Mouse (Mus musculus): ENCODE results near the gene Sipa1l3.

Gene Sipa1l3

DNA sequence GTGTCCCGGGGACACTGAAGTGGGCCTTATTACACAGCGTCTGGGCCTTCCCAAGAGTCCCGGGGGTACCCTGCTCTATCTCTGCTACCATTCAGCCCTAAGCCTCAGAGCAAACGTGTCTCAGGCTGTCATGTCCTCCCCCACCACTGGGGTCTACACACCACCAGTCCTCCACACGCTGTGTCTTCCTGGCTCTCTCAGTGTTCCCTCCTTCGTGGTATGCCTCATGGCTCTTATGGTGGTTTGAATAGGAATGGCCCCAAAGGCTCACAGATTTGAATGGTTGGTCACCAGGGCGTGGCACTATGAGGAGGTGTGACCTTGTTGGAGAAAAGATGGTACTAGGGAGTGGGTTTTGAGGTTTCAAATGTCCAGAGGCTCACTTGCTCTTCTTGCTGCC lies 43.4 kb downstream of the Sipa1l3 start:
- no peak for DNase-seq

DNA sequence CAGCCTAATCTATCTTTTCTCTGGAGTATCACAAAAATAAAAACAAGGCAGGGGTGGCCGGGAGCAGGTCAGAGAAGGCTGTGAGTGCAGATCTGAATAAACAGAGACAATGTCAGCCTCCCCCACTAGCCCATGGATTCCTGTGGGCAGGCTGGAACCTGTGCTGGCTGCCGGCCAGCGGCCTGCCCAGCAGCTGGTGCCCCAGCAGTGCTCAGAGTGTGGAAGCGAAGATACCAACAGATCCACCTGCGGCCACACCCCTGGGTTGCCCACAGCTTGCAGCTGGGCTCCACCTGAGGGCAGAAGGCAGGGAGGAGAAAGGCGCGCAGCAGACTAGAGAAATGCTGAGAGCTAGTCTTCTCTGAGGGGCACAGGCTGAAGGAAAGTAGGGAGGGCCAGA lies 47.1 kb downstream of the Sipa1l3 start:
- DNase-seq: peak; percentile 55

DNA sequence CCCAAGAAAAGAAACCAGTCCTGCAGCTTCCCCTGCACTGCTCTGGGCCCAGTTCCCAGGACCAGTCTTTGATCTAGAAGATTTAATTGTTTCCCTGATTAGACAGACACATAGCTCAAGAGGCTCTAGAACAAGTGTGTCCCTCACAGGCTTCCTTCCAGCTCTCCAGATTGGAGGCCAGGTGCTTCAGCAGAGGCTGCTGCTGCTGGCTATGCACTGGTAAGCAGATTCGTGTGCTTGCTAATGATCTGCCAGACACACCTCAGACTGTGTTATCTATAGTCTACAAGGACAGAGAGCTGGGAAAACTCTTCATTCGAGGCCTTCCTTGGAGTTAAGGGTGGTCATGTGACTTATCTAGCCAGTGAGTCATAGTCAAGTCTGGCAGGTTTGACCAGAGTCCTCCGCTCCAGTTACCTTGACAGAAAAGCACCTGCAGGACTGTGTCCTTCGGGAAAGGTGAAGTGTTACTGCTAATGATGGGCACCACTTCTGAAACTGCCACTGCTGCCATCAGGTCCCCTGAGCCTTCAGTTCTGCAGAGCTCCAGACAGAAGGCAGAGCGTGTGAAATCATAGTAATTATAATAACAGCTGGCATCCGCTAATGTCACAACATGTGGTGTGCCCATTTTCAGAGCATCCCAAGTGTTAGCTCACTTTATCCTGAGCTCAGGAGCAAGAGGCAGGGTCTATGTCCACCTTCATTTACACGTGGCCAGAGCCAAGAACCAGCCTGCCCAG lies 48.7 kb downstream of the Sipa1l3 start:
- no peak for DNase-seq

DNA sequence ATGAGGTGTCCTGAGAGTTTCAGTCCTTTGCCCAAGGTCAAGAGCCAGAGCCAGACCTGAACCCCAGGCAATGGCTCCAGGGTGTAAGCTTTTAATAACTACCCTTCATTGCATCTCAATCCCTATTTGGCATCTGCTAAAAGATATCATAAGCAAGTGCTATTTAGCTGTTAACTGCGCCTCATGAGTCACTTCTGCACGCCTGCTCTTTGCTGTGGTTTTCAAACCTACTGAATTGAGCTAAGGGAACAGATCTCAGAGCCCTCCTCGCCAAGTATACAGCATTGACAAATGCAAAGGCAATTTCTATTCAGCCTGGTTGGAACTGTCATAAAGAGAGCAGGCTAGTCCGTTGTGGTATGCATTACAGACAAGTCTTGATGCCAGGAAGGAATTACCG lies 49.8 kb downstream of the Sipa1l3 start:
- no peak for DNase-seq

DNA sequence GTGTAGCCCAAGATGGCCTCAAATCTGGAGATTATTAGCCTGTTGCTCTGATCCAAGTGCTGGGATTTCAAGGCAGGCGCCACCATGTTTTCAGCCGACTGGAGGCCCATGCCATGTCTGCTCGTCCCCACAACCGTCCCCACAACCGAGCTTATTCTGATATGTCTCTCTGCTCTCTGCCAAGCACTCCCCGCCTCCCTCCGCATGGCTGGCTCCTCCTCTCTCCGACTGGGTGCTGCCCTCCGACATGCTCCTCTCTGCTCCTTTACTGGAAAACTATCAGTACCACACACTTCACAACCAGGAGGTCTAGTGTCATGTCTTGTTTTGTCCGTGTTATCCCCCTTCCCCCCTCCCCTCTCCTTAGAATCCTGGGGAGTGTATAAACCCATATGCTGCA lies 51.9 kb downstream of the Sipa1l3 start:
- no peak for DNase-seq

DNA sequence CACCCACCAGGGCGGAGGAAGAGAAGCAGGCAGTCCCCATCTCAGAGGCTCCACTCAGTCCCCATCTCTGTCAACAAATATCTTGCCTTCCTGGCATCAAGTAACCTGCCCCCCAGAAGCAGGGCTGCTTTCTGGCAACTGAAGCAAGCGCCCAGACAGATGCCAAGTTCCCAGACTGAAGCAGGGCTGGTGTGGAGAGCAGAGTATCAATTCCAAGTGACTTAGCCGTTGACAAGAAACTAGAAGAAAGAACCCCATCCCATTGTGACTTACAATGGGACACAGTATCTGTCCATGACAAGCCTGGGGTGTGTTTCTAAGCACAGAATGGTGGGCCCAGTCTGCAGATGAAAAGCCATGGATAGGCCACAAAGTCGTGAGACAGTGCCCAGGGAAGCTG lies 52.7 kb downstream of the Sipa1l3 start:
- no peak for DNase-seq

DNA sequence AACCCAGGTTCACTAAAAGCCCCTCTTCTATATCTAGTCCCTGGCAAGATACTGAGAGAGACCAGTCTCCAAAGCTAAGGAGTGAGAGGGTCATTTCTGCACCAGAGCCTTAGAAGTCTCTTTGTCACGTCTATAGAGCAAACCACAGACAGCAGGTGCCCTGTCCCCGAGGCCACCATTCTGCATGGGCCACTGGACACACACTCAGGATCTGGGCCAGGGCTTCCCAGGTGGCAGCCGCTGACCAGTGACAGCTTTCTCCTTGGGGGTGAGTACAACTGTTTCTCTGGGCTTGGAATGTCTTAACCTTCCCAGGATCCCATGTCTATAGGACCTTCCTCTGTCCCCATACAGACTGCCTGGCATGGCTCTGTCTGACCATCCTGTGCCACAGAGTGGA lies 55.6 kb downstream of the Sipa1l3 start:
- DNase-seq: no peak

DNA sequence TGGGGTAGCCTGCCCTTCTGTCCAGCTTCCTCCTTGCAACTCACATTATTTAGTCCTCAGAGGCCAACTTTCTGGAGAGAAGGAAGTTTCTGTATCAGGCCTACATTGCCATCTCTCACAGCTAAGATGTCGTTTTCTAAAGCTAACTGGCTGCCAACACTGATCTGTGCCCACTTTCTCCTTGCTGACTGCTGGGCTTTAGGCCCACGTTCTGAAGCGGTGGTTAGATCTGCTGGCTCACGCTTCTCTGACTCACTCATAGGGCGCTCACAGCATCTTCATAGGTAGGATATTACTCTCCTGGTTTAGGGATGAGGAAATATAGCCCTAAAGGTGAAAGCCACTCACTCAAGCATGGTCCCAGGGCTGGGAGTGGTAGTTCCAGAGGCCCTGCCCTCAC lies 56.3 kb downstream of the Sipa1l3 start:
- DNase-seq: no peak

DNA sequence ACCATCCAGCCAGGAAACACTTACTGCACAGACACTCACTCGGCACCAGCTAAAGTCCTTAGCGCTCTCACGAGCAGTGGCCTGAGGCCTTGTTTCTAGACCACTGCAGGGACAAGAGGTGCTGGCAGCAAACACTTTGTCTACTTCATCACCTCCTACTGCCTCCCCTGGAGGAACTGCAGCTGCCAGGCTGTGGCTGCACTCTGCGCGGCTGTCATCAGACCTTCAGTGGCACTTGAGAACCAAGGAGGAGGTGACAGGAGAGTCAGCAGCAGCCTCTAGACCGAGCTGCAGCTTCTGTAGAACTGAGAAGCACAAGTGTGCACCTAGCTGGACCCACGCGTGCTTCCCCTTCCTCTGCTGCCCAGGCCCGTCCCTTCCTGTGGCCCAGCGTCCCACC lies 56.9 kb downstream of the Sipa1l3 start:
- peak; percentile 42 for DNase-seq

DNA sequence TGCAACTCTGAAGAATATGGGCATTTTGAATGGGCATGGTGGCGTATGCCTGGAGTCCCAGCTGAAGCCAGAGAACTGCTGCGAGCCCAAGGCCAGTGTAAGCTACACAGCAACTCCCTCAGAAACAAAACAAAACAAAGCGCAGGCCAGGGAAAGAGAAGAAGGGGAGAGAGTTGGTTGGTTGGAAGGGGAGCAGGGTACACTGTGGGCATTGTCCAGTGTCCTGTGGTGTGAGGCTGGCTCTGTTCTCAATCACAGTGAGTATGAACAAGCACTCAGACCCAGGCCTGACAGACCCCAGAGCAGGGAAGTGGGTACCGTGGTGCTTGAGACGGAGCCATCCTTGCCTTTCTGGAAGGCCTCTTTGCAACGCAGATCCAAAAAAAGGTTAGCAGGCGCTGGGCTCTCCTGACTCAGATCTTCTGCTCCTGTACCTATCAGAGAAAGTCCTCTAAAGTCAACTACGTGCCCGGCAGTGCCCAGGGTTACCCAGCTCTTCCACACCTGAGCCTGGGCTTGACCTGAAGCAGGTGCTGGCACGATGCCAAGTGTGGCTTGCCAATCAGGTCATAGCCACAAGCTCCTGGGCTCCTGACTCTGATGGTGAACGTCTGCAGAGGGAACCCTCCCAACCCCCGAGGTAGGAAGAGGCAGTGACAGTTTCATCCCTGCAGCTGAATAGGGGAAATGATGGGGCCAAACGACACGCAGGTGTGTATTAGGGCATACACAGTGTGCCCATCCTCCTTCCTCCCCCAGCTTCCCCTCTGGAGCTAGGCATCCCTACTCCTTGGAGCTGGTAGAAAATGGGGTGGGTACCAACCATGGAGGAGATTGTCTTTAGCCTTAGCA lies 59.3 kb downstream of the Sipa1l3 start:
- DNase-seq: peak; percentile 34

DNA sequence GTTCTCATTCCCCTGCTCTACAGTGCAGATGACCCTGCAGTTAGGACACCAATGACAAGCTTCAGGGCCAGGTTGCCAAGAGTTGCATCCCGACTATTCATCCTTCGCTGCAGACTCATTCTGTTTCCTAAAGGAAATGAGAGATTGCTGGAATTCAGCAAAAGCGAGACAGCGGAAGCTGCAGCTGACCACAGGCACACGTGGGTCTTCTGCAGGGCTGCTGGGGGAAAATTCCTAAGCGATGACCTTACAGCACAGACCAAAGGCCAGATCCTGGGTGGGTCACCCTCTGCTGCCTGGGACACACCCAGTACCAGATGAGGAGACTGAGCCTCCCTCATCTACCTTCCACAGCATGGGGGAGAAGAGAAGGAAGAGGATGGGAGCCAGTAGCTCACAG lies 60.7 kb downstream of the Sipa1l3 start:
- DNase-seq: no peak

DNA sequence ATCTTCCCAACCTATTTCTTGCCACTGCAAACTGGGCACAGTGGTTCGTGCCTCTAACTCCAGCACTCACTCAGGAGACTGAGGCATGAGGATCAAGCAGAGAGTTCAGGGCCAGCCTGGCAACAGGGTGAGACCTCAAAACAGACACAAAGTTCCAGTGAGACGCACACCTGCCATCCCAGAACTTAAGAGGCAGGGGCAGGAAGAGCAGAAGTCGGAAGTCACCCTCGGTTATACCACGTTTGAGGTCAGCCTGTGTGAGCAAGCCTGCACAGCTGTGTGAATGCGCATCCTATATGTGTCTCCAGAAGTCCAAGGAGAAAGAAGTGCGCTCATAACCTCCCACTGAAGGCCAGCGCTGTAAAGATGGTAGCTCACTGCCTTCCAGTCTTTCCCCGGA lies 61.7 kb downstream of the Sipa1l3 start:
- DNase-seq: peak; percentile 30

DNA sequence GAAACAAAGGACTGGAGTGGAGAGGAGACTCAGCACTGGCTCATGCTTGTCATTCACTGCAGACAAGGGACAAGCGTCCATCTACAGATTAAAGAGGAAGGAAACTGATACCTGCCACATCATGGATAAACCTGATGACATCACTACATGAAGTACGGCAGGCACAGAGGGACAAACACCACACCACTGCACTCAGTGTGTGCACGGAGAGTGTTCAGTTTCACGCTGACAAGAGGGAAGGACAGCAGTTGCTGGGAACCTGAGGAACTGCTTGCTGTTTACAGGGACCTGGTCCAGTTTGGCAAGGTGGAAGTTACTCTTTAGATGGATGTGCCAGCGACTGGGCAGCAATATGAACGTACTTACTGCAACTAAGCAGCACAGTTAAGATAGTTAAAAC lies 62.9 kb downstream of the Sipa1l3 start:
- DNase-seq: no peak

DNA sequence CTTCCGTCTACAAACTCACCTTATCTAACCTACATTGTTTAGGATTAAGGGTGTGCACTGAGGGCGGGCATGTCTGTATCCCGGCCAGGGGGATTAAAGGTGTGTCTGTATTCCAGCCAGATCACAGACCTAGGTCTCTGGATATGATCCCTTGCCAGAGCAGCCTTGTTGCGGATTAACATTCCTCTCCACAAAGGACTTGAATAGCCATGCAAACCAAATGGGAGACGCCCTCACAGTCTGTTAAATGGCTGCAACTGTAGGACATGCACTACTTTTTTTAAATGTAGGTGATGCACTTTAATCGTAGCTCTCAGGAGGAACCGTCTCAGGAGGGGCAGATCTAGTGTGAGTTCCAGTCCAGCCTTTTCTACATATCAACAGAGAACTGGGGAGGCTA lies 63.5 kb downstream of the Sipa1l3 start:
- no peak for DNase-seq

DNA sequence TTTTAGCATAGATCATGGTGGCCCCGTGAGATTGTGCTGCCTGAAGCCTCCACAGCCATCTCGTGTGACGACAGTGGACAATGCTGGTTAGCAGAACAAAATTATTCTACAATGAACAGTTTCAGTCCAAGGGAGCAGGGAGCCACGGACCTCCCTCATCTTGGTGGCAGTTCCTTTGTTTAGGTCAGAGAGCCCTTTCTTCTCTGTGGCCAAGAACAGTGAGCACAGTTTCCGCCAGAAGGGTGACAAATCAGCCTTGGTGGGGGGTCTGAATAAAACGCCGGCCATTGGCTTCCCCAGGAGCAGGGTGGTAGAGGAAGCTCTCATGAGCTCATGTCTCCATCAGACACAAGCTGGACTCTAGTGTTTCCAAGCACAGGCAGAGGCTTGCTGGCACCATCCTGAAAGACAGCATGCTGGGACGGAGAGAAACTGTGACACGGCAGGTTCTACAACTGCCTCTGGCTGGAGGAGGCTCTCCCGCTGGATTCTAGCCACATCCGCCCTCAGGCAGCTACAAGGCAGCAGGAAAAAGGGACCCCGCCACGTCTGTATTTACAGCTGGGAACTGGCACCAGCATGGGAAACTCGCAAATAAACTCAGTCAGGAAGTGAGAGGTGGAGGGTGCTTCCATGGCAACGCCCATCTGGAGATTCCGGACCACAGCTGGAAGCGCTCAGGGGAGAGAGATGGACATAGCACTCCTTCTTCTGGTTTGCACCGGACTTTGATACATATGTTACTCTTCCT lies 65.3 kb downstream of the Sipa1l3 start:
- no peak for DNase-seq

DNA sequence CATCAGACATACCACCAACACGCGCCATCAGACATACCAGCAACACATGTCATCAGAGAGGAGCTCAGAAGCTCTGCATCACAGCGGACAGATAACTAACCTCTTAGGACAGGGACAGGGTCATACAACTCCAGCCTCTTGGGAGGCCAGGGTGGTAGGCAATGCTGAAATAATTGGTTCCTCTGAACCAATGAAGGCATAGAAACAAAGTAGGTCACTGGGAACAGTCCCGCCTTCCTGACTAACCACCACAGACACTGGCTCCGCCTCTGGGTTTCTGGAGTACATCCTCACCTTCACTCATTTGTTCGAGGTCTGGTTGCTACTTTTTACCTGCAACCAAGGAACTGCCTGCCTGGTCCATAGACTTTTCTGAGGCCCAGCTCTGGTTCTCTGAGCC lies 66.1 kb downstream of the Sipa1l3 start:
- no peak for DNase-seq

DNA sequence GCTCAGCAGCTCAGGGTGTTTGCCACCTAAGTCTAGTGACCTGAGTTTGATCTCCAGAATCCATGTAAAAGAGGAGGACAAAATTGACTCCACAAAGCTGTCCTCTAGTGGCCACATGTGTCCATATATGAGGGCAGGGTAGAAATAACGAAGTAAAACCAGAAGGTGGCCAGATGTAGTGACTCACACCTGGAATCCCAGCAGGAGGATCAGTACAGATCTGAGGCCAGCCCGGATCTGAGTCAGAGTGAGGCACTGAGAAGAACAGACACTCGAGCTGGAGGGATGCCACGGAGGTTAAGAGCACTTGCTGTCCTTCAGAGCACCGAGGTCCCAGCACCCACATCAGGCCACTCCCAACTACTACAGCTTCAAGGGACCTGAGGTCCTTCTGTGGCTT lies 68.3 kb downstream of the Sipa1l3 start:
- no peak for DNase-seq

DNA sequence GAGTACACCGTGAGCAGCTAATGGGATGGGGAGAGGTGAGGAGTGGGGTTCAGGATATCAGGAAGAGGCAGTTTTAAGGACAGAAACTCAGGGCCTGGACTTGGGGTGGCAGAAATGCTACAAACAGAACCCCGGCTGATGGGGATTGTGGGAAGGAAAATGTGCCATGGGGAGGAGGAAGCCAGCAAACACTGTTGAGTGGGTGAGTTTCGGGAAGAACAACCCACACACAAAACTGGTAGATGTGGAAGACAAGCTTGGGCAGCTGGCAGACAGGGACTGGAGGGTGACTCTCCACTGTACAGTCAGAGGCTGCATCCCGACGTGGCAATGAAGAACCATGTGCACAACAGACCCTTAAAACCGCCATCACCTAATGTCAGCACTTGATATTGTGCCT lies 69.6 kb downstream of the Sipa1l3 start:
- no peak for DNase-seq

DNA sequence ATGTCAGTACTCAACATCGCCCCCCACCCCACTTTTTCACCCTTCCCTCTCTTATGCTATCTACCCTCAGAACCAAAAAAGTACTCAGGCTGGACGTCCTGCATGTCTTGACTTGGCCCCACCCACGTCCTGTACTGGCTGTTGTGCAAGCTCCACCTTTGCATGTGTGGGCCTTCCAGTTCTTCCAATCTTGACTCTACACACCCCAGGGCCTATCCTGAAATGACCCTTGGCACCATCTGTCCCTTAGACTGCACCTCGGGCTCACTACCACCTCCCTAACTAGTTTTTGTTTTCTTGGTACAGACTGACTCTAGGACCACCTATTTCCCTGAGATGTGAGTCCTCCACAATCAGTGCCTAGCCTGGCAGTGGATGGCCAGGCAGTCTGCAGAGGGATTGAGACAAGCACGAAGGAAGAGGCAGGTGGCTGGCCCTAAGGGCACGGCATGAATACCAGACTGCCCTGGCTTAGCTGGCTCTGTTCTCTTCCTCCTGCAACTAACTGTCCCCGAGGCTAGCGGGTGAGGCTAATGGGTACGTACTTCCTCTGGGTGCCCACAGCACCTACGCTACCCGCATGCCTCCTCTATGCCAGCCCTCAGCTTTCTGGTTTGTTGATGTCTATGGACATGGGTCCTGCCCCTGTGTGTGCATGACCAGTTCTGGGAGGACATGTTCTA lies 71.2 kb downstream of the Sipa1l3 start:
- no peak for DNase-seq

DNA sequence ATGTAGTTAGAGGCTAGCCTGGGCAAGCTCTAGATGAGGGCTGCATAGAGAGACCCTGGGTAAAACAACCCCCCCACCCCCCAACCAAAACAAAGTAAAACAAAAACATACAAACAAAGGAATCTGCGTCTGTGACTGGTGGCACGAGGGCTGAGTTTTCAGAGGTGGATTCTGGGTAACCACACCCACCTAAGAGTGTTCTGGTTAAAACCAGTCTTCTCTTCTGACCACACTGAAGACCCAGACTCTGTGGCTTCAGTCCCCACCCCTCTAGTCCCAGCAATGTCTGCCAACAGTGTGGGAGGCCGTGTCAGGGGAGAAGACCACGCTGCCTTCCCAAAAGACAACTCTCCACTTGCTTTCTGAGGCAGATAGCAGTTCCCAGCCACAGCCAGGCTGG lies 72.3 kb downstream of the Sipa1l3 start:
- DNase-seq: no peak

DNA sequence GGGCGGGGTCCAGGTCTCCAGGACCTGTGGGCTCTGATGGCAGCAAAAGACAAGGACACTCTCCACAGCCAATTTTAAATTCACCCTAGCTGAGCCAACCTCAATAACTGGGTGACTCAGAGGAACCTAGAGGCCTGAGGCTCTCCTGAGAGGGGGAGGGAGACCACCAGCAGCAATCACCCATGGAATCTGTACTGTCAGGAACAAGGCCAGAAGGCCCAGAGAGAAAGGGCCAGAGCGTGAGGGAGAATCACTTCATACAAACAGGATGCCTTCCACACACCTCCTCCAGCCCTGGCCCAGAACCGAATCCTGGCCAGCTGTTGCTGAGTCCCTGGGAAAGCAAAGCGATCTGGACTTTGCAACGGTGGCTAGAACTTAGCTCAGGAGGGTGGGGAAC lies 73.9 kb downstream of the Sipa1l3 start:
- DNase-seq: no peak

DNA sequence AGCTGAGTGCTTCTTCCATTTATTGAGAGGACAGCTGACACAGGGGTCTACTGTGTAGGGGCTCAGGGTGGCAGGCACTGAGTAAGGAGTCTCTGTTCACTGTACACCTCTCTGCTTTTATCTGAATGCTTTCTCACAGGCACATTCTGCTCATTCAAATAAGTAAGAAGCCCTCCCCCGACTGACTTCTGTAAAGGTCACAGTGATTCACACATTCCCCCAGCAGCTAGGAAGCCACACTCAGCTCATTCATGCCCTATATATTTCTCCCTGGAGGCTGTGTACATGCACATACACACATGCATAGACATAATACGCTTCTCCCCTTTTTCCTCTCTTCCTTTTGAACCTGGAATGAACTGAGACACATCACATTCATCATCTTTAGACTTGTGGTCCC lies 74.4 kb downstream of the Sipa1l3 start:
- DNase-seq: no peak

DNA sequence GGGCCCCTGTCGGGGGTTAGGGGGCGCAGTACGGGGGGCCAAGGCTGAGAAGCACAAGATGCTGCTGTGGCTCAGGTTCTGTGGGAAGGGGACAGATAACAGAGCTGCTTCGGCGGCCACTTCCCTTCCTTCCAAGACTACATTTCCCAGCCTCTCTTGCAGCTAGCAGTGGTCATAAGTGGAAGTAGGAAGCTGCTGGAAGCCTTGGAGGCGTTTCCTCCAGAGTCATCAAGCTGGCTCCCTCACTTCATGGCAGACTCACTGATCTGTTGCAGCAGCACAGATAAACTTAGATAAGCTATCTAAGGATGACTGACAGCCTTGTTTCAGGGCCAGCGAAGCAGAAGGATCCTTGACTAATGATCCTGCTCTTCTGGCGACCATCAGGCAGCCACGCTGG lies 76.6 kb downstream of the Sipa1l3 start:
- no peak for DNase-seq

Measured in thymus, postnatal 4 days (tissue).